Mouse (Mus musculus): Measurements from ENCODE around the gene Zfhx2.

- peak; percentile 69 to 85 for TF ChIP-seq CTCF (conservative IDR thresholded peaks at IDR 0.05 in 1 of 2, IDR thresholded peaks at IDR 0.05 in 1 of 2; ENCODE audit: low read depth in 2 of 2, low read length in 2 of 2)
- TF ChIP-seq EP300 (IDR thresholded peaks at IDR 0.05; ENCODE audit: low read length): no peak
- TF ChIP-seq POLR2A (IDR thresholded peaks at IDR 0.05; ENCODE audit: low read depth, low read length): no peak
- TF ChIP-seq NELFE (IDR thresholded peaks at IDR 0.05; ENCODE audit: low read depth, low read length): no peak
- TF ChIP-seq MEF2A (IDR thresholded peaks at IDR 0.05; ENCODE audit: borderline replicate concordance, low read depth, low read length): no peak
- no peak for TF ChIP-seq GABPA (IDR thresholded peaks at IDR 0.05; ENCODE audit: insufficient replicate concordance, low read depth, low read length)
- TF ChIP-seq ETS1 (conservative IDR thresholded peaks at IDR 0.05; ENCODE audit: low read depth, low read length): no peak
- no peak for TF ChIP-seq USF2 (conservative IDR thresholded peaks at IDR 0.05; ENCODE audit: low read depth, low read length)
- TF ChIP-seq TCF12 (IDR thresholded peaks at IDR 0.05; ENCODE audit: low read depth, low read length): no peak
- TF ChIP-seq MAZ (IDR thresholded peaks at IDR 0.05; ENCODE audit: low read depth, low read length): 0 out of 2 replicates have a peak, but pooled peaks have one; percentile 68
- TF ChIP-seq ZC3H11A (IDR thresholded peaks at IDR 0.05; ENCODE audit: low read depth, low read length): no peak
- TF ChIP-seq KAT2A (IDR thresholded peaks at IDR 0.05; ENCODE audit: insufficient replicate concordance, low read length): no peak
Observed at GRCm38 (mm10) chr14:55079214-55079970, 12.7 kb downstream of the Zfhx2 start.
